Mouse (Mus musculus) liver, embryonic 16.5 days (tissue): Measurements from ENCODE around the gene Trpm1. TPM values are rescaled to one million over a fixed set of nuclear protein-coding genes. Genes with fewer than 3 reads are reported as not detected.

Experiments used
- ATAC-seq: fragments of 200-750 bp; cut with Nextera tagmentation; 2 replicates; pipeline ENCODE4 v1.8.0; 2017; ENCODE audit warnings: low read depth, mild to moderate bottlenecking, moderate number of reproducible peaks, moderate library complexity
- H3K27ac ChIP-seq: fragments of 300-500 bp; sonication (generic); 2 replicates; pipeline ENCODE4 v1.5.1; 2014; ENCODE audit warnings: mild to moderate bottlenecking, low read length
- H3K27me3 ChIP-seq: fragments of 300-500 bp; sonication (generic); 2 replicates; pipeline ENCODE4 v1.6.1; 2014; ENCODE audit warnings: low read depth, low read length, mixed read lengths; ENCODE audit not compliant: control insufficient read depth, insufficient read depth
- H3K36me3 ChIP-seq: fragments of 300-500 bp; sonication (generic); 2 replicates; pipeline ENCODE4 v1.6.1; 2014; ENCODE audit warnings: mild to moderate bottlenecking; ENCODE audit not compliant: control insufficient read depth, insufficient read depth
- H3K4me1 ChIP-seq: fragments of 300-500 bp; sonication (generic); 2 replicates; pipeline ENCODE4 v1.6.1; 2014; ENCODE audit warnings: low read depth, low read length, mixed read lengths; ENCODE audit not compliant: control insufficient read depth
- H3K4me2 ChIP-seq: fragments of 300-500 bp; sonication (generic); 2 replicates; pipeline ENCODE4 v1.6.1; 2014; ENCODE audit warnings: low read depth, low read length, mixed read lengths
- H3K4me3 ChIP-seq: fragments of 300-500 bp; sonication (generic); 2 replicates; pipeline ENCODE4 v1.5.1; 2014; ENCODE audit warnings: low read depth, mild to moderate bottlenecking, low read length
- H3K9ac ChIP-seq: fragments of 300-500 bp; sonication (generic); 2 replicates; pipeline ENCODE4 v1.6.1; 2014; ENCODE audit warnings: low read depth, low read length
- H3K9me3 ChIP-seq: fragments of 300-500 bp; sonication (generic); replicated peaks from 2 replicates; pipeline ENCODE4 v1.6.1; 2016; ENCODE audit warnings: low read length; ENCODE audit not compliant: control insufficient read depth
- WGBS: fragments of 180-500 bp; shearing (Covaris S2); extraction: QIAGEN DNeasy Blood & Tissue Kit; methylation state at CpG from one replicate; pipeline ENCODE4 v1.1.7; 2014; ENCODE audit not compliant: insufficient replicate concordance; 5-methylcytosine and 5-hydroxymethylcytosine counted together
- microRNA counts: library from miRNA; unstranded; fragments of <30 nt; microRNA quantifications from one replicate; lab custom pipeline; 2016
- microRNA-seq: library from miRNA; unstranded; fragments of <30 nt; microRNA quantifications from one replicate; pipeline ENCODE4, GENCODE M21; 2016
- polyA plus RNA-seq: library from polyadenylated mRNA; unstranded; fragments of >200 nt; fragmentation: Nextera tagmentation; extraction: Ambion mirVana; gene quantifications from 2 replicates; pipeline ENCODE4 v1.2.1, GENCODE M21; 2015

Trpm1 gene
- polyA plus RNA-seq, 1 experiment from 2014 or later, result not detected

- 69% methylated on average over 7 of the region's 7 CpGs for WGBS
- Histone ChIP-seq H3K27me3 (no peaks in the 10 kb centered on the region), H3K9me3 (no peaks in the 10 kb centered on the region), H3K36me3 (no peaks in the 10 kb centered on the region), H3K9ac (no peak overlapping the region), H3K4me2 (no peak overlapping the region), H3K4me3 (no peak overlapping the region), H3K4me1 (no peaks in the 10 kb centered on the region), H3K27ac (no peak overlapping the region)
- ATAC-seq, result peak; percentile 69; the same call in 1 of the 2 replicates
Observed at GRCm38 (mm10) chr7:64312811-64313210, 159.2 kb downstream of the Trpm1 start.

MicroRNAs encoded within 50 kb of the gene (microRNA counts, 519-probe panel; counts per million panel counts)
- 60.7 counts per million for microRNA mmu-miR-211 (lab: Ali Mortazavi, UCI)

Small RNAs within 50 kb of the gene (microRNA-seq; reads per million reads assigned to microRNA genes)
- 1.7 reads per million for gene Mir211
- not detected for gene Mir6416

Other genes starting within 250 kb of the Trpm1 start
- not detected in 2 replicates for gene E030018B13Rik, start 237.0 kb upstream of the Trpm1 start, polyA plus RNA-seq
- 15.6 and 16.6 TPM in 2 replicates for gene Klf13, start 214.9 kb upstream of the Trpm1 start, polyA plus RNA-seq
- 4.7 and 5.7 TPM in 2 replicates for gene Mtmr10, start 133.8 kb downstream of the Trpm1 start, polyA plus RNA-seq
- 1.3 and 1.5 TPM in 2 replicates for gene Fan1, start 220.3 kb downstream of the Trpm1 start, polyA plus RNA-seq
- gene Mphosph10, start 238.4 kb downstream of the Trpm1 start, polyA plus RNA-seq, result 15.1 and 16.6 TPM in 2 replicates
- gene Mcee, start 238.8 kb downstream of the Trpm1 start, polyA plus RNA-seq, result 51.3 and 56.6 TPM in 2 replicates